Mouse (Mus musculus) right cerebral cortex, postnatal 4 days (tissue): ENCODE measurements around the gene Ccdc142.

Experiments used
- DNase-seq: peaks from one replicate; pipeline ENCODE4 v3.0.0-alpha.2; 2022

The Ccdc142 gene

DNA sequence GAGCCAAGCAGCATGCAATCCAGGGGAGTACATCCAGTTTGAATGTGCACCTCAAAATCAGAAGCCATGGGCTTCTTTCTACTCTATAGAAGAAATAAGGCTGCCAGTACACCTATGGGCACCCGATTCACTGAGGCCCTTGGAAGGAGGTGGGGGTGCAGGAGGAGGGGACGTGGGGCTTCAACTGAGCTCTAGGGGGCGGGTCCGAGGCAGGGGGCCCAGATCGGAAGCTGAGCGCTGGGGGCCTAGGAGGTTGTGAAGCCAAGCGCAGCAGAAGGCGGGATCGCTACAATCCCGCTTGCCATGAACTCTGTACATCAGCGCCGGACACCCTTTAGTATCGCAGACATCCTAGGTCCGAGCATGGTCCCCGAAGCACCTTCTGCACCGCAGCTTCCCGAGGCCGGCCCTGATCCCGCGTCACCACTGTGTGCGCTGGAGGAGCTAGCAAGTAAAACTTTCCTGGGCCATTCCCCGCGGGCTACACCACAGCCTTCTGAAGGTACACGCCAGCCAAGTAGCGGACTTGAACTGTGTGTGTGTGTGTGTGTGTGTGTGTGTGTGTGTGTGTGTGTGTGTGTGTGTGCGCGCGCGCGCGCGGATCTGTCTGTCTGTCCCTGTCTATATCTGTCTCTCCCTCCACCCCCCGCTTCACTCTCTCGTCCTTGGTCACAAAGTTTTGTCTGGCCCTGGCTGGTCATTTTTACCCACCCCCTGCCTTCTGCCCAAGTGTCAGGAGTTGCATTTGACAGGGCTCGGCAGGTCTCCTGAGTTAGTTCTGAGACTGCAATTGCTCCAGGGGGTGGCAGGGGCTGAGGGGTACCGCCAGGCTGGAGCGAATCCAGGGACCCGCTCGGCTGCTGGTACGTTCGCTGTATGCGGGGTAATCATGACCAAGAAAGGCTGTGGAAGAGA is 15.0 kb upstream of the Ccdc142 start, which contains the start of gene Lbx2:
Gene Lbx2, plus strand, starts transcription at position 247 of the 915 bp plus-strand sequence.
- DNase-seq, result no peak

DNA sequence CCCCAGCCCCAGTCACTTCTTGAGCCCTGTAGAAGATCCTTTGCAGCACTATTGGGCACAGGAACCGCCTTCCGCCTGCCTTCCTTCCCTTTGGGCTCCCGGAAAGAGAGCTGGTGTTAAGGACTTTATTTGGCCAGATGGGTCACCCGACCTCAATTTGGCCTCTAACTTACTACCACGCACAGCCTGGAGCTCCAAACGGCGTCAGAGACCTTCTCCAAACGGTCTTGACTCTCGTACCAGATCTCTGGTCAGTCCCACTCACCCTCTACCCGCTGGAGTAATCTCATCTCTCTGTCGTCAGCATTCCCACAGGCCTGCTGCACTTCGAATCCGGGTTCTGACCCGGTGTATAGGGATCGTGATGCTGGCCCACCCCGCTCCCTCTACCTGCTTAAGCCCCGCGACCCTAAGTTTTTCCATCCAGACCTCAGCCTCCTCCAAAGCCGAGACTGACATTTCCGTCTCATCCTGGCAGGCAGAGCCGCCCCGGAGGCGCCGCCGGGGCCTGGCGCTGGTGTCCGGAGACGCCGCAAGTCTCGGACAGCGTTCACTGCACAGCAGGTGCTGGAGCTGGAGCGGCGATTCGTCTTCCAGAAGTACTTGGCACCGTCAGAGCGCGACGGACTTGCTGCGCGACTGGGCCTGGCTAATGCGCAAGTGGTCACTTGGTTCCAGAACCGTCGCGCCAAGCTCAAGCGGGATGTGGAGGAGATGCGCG is 14.0 kb upstream of the Ccdc142 start:
- no peak for DNase-seq

DNA sequence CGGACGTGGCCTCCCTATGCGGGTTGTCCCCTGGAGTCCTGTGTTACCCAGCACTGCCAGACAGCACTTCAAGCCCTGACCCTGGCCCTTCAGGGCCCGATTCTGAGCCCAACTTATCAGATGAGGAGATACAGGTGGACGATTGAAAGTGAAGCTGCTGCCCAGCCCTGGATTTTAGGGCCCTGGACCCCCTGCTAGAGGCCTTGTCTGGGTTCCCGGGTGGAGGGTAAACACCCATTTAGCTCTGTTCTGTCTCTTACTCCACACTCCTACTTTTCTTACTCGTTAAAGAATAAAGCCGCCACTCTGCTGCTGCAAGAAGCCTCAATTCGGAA is 13.5 kb upstream of the Ccdc142 start:
- DNase-seq, result no peak

DNA sequence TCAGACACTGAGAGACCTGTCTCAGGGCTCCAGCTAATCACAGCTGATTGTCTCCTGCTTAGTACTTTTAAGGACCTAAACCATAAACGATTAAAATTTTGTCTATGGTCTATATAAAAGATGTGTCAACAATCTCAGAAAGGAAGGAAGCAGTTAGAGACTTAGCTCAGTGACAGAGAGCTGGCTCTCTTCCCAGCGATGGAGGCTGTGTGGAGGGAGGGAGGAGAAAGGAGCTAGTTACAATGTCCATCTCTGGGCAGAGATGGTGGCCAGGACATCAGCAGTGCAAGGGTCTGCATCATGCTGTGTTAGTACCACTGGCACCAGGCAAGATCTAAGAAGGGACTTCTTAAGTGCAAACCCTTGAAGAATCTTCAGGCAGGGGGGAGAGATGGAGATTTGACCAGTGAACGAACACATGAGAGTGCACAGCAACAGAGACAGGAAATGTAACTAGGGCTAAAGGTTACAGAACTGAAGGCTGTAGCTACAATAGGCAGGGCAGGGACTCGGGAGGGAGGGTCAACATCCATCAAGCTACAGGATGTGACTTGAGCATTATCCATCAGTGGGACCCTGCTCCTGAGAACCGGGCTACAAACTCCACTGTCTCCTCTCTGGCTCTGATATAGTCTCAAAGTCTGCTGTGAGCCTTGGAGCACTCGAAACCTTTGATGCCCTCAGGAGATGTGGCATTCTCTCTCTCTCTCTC is 8.8 kb upstream of the Ccdc142 start:
- DNase-seq, result no peak

DNA sequence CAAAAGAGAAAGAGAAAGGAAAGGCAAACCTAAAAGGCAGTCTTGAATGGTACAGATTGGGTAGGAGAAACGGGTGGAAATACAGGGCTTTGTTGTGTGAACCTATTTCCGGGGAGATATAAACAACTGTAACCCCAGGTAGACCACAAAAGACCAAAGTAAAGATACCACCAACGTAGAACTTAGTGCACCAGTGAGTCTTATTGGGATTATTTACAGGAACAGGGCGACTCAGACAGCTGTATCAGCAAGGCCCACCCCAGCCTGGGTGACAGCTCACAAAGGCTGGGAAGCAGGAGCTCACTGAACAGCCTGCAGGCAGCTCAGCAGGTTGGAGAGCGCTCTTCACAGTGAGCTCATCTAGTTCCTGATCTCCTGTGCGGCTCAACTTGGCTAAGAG is 5.4 kb upstream of the Ccdc142 start:
- DNase-seq, result no peak

DNA sequence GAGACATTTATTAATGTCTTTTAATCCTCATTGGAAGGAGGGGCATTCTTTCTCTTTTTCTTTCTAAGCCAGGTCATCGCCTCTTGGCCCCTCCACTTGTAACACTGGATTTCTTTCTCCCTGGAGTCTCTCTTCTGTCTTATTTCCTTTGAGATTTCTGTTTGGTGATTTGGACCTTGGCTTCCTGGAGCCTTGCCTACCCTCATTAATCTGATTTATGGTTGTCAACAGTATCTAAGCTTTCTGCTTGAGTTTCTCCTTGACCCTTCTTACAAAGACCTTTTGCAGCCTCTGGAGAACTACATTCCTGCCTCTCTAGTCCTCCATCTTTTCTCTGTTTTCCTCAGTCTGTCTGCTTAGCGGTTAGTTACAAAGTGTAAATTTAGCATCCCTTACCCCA is 3.0 kb upstream of the Ccdc142 start:
- DNase-seq, result no peak

DNA sequence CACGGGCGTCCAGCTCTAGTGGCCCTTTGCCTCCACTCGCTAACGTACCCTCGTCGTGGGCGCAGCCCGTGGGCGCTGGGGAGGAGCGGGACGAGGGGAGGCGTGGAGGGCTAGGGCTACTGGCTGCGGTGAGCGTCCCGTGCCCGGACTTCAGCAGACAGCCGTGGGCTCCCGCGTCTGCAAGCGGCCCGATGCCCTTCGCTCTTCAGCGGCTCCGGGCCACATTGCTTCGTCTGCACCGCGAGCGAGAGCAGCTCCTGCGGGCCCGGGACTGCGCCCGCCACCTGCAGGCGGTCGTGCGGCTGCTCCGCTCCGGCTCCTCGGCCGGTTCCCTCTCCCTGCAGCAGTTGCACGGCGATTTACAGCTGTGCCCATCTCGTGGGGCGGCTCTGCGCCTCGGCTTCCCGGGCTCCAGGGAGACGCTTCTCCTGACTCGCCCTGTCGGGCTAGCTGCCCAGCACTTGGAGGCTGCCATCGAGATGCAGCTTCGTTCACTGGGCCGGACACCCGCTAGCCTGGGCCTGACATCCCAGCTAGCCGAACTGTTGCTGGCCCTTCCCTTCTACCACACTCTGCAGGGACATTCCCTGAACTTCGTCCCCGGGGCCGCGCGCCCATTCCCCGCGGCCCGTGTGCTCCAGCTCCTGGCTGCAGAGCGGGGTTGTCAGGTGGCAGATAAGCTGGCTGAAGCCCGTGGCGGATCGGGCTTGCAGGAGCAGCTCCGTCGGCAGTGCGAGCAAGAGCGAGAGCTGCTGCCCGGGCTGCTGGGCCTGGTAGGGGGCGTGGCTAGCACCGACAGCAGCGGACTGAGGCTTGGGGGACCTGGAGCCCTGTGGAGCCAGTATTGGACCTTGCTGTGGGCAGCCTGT is 521 bp downstream of the Ccdc142 start:
- DNase-seq, result peak; percentile 61

DNA sequence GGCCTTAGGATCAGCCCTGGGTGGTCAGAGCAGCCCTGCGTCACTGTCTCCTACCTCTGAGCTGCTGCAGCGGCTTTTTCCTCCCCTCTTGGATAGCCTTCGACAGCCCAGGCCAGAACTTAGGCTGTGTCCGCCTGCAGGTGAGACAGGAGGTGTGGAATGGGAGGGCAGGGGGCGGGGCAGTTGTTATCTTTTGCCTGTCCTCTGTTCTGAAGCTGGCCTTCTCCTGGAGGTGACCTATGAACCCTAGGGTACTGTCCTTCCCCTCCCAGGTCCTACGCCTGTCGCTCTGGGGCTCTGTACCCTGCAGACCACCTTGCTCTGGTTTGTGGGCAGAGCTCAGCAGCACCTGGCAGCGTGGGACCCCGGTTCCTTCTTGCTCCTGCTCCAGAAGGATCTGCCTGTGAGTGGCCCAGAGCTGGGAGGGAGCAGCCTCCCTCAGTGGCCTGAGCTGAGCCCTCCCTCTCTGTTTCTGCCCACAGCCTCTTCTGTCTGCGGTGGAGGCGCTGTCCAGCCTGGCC is 1.8 kb downstream of the Ccdc142 start:
- DNase-seq, result no peak

DNA sequence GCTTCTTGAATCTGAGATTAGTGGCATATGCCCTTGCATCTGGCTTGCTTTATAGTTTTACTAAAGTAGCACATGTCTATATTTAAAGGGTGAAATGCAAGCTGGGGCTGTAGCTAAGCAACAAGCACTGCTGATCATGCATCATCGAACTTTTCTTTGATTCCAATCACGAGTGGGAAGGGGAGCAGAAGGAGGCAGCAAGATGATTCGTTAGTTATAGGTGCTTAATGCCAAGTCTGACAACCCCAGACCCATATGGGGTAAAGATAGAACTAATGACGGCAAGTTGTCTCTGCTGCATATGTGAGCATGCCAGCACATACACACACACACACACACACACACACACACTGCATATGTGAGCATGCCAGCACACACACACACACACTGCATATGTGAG is 2.8 kb downstream of the Ccdc142 start:
- DNase-seq, result no peak

DNA sequence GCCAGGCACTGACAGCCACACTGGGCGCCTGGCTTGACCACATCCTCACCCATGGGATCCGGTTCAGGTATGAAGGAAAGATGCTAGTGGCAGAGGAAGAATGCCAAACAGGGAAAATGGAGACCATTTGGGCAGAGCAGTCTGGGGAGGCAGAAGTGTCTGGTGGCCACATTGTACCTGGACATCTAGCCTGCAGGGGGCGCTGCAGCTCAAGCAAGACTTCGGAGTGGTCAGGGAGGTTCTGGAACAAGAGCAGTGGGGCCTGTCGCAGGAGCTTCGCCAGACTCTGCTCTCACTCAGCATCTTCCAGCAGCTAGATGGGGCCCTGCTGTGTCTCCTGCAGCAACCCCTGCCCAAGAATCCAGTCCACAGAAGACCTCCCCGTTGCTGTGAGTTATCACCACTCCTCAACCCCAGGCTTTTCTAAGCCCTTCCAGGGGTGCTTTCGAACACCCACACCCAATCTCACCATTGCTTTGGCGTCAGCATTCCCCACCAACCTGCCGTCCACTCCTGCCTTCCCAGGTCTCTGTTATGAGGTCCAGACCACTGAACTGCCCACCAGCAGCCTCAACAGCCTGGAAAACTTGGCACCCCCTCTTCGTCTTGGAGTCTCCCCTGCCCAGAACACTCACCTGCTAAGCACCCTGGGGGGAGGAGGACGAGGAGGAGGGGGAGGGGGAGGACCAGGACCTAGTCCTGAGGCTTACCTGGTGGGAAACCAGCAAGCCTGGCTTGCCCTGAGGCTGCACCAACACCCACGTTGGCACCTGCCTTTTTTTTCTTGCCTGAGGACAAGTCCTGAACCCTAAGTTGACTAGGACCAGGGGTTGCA is 6.4 kb downstream of the Ccdc142 start:
- DNase-seq, result peak; percentile 76

DNA sequence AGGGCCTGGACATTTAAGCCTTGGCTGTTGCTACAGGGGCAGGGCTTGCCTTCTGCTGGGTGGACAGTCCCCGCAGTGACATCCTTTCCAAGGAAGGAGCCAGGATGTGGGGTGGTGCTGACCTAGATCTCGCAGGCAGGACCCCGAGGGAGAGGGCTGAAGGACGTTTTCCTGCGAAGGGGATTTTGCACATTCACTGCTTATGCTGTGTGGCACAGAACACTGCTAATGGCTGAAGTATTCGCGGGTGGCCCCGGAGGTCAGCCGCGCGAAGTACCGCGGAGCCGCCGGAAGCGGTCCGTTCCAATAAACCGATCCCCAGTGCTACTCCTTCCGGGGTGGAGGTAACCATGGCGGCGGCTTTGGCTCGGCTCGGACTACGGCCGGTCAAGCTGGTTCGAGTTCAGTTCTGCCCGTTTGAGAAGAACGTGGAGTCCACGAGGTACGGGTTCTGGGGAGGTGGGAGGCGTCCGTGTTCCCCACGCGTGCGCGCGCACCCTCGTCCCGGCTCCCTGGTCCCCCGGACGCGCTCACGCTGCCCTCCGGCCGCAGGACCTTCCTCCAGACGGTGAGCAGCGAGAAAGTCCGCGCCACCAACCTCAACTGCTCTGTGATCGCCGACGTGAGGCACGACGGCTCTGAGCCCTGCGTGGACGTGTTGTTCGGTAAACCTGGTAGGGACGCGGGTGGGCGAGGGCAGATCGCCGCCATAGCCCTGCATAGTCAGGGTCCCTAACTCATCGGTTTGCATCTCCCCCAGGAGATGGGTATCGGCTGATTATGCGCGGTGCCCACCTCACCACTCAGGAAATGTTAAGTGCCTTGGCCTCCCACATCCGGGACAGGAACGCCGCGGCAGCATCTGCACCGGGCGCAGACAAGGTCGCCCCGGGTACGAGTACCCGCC is 7.6 kb downstream of the Ccdc142 start, which contains the start of gene Mrpl53:
Gene Mrpl53, plus strand, starts transcription at position 279 of the 907 bp plus-strand sequence.
- peak; percentile 82 for DNase-seq

DNA sequence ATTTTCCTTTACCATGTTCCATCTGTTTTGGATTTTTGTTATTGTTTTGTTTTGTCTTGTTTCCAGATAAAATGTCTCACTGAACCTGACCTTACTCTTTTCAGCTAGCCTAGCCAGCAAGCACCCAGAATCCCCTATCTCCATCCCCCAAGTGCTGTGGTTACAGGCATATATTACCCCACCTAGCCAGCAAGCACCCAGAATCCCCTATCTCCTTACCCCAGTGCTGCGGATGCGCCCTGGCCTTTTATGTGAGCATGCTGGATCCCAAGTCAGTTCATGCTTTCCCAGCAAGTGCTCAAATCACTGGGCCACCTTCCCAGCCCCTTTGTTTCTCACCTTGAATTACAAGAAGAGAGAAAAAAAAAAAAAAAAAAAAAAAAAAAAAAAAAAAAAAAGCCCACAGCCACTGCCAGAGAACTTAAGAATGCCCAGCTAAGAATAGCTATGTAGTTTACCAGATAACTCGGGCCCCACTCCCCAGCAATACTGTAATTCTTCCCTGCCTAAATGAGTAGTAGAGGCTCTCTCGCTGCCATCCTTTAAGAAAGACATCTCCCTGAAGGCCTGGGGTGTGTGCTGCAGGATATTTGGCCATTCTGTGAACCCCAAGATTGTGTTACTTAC is 10.2 kb downstream of the Ccdc142 start:
- DNase-seq, result no peak

DNA sequence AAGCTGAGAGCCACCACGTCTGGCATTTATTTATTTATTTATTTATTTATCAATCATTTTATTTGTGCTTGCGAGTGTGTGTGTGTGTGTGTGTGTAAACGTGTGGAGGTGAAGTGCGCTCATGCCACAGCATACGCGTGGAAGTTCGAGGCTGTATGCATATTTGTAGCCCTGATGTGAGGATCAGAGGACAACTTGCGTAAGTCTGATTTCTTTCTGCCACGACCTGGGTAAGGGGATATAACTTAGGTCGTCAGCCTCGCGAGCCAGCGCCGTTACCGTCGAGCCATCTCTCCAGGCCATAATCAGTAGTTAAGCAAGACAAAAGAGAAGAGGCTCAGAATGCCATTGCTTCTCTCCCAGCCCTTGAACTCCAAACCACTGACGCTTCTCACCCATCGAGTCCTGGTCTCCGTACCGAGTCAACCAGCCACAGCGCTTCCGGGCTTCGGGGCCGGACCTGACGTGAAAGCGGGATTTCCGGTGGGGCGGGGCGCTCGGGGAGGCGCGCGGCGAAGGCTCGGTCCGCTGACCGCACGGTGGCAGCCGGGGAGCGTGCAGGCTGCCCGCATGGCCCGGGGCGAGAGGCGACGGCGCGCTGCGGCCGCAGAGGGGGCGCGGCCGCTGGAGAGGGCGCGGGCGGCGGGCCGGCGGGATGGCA is 13.7 kb downstream of the Ccdc142 start, which contains the start of gene Mogs:
Gene Mogs, plus strand, starts transcription at position 486 of the 661 bp plus-strand sequence.
- DNase-seq, result peak; percentile 90

DNA sequence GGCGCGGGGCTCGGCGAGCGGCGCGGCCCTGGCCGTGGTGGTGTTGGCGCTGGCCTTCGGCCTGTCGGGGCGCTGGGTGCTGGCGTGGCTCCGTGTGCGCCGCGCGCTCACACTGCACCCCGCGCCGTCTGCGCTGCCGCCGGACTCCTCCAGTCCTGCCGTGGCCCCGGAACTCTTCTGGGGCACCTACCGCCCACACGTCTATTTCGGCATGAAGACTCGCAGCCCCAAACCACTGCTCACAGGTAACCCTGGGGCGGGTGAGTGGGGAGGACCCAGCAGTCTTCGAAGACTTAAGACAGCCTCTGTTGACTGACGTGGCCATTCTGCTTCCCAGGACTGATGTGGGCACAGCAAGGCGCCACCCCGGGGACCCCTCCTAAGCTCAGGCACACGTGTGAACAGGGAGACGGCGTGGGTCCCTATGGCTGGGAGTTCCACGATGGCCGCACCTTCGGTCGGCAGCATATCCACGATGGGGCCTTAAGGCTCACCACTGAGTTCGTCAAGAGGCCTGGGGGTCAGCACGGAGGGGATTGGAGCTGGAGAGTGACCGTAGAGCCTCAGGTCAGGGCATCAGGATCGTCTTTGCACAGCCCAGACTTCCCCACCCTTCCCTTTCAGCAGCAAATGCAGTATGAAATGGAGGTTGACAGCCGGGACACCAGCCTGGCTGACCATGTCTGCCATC is 14.4 kb downstream of the Ccdc142 start:
- DNase-seq, result no peak

DNA sequence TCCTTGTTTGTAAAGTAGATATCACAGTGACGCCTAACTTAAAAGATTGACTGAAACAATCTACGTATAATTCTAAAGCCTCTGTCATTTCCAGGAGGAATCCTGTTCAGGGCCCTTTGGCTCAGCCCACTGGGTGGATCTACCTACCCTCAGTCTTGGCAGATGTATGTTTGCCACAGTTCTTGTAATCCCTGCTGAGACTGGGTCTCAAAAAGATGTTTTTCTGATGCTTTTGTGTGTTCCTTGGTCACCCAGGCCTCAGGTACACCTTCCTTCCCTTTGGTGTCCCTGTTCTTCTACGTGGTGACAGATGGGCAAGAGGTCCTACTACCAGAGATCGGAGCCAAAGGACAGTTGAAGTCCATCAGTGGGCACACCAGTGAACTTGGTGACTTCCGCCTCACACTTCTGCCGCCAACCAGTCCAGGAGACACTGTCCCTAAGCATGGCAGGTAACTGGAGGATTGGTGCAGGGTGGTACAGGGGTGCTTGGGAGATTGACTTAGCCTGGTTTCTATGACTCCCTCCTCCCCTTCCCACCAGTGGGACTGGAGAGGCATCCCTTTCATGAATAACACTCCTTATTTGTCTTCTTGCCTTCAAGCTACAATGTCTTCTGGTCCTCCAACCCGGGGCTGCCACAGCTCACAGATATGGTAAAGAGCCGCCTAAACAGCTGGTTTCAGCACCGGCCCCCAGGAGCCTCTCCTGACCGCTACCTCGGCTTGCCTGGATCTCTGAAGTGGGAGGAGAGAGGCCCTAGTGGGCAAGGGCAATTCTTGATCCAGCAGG is 15.2 kb downstream of the Ccdc142 start:
- no peak for DNase-seq

DNA sequence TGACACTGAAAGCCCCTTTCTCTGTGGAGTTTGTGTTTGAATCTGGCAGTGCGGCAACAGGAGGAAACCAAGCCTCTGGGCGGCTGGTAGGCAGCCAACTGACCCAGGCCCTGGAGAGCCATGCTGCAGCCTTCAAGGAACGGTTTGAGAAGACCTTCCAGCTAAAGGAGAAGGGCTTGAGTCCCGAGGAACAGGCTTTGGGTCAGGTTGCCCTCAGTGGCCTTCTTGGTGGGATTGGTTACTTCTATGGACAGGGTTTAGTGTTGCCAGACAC is 15.7 kb downstream of the Ccdc142 start:
- no peak for DNase-seq

DNA sequence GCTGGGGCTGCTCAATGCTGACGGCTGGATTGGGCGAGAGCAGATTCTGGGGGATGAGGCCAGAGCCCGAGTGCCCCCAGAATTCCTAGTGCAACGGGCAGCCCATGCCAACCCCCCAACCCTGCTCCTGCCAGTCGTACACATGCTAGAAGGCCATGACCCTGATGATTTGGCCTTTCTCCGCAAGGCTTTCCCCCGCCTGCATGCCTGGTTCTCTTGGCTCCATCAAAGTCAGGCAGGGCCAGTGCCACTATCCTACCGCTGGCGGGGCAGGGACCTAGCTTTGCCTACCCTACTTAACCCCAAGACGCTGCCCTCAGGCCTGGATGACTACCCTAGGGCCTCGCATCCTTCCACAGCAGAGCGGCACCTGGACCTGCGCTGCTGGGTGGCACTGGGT is 16.2 kb downstream of the Ccdc142 start:
- no peak for DNase-seq

DNA sequence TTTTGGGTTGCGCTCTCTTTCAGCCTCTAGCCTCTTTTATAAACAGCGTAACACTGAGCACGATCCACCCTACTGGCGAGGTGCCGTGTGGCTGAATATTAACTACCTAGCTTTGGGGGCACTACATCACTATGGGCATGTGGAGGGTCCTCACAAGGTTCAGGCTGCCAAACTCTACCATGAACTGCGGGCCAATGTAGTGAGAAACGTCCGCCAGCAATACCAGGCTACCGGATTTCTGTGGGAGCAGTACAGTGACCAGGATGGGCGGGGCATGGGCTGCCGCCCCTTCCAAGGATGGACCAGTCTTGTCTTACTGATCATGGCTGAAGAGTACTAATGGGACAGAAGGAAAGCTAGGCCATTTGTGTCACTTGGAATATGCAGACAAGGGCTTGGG is 17.0 kb downstream of the Ccdc142 start:
- DNase-seq, result no peak
